Mouse (Mus musculus) adrenal gland, postnatal 0 days (tissue): Measurements from ENCODE around the gene Lhfpl1. TPM values are rescaled to one million over a fixed set of nuclear protein-coding genes. Genes with fewer than 3 reads are reported as not detected.

ENCODE experiments used
- polyA plus RNA-seq: library from polyadenylated mRNA; unstranded; fragments of >200 nt; fragmentation: Nextera tagmentation; extraction: Ambion mirVana; gene quantifications from 2 replicates; pipeline ENCODE4 v1.2.1, GENCODE M21; 2015

Lhfpl1 gene
- 0.23 and 0.65 TPM in 2 replicates for polyA plus RNA-seq

DNA sequence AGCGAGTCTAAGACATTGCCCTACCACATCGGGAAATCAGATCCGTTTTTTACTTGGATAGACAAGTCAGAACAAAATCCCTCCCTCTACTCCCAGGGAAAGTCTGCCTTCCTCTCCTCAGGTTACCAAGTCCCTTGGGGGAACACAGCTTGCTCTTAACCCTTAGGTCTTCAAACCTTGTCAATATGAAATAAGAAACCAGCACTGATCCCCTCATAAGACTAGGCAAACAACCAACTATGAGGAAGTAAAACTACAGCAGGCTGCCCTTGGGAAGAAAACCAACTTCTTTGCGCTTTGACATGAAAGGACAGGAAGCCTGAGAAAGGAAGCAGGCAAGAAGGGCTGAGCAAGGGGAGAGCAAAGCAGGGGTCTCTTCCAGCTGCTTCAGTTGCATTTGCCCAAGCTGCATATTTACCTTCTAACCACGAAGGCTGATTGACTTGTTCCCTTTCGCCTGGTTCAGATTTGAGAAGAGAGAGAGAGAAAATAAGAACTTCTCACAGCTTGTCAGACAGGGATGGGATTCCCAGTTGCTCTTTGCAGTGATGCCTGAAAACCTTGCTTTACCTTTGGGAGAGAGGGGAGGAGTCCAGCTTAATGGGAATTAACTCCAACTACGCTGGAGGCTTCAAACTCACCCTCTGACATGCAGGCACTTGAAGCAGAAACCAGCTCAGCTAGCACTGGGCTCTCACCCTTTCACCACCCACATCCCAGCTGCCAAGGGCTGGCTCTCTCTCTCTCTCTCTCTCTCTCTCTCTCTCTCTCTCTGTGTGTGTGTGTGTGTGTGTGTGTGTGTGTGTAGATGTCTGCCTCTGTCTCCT is at the start of gene Lhfpl1:
Gene Lhfpl1, minus strand, starts transcription at position 713 of the 827 bp plus-strand sequence.

Other genes with a start within 250 kb of the Lhfpl1 start
- 3.1 and 3.7 TPM in 2 replicates for gene Amot, start 156.1 kb upstream of the Lhfpl1 start, polyA plus RNA-seq